Mouse (Mus musculus) intestine, embryonic 16.5 days (tissue): ENCODE measurements around the gene Pink1. TPM values are rescaled to one million over a fixed set of nuclear protein-coding genes. Genes with fewer than 3 reads are reported as not detected.

Experiments
- ATAC-seq: fragments of 200-750 bp; cut with Nextera tagmentation; 2 replicates; pipeline ENCODE4 v1.8.0; 2017; ENCODE audit warnings: moderate TSS enrichment, moderate library complexity
- H3K27ac ChIP-seq: fragments of 300-500 bp; sonication (generic); 2 replicates; pipeline ENCODE4 v1.5.1; 2014; ENCODE audit warnings: mild to moderate bottlenecking, low read length
- H3K27me3 ChIP-seq: fragments of 300-500 bp; sonication (generic); replicated peaks from 2 replicates; pipeline ENCODE4 v1.6.1; 2014; ENCODE audit warnings: low read length, control low read depth, mixed read lengths; ENCODE audit not compliant: control insufficient read depth, insufficient read depth
- H3K36me3 ChIP-seq: fragments of 300-500 bp; sonication (generic); 2 replicates; pipeline ENCODE4 v1.6.1; 2014; ENCODE audit warnings: low read length, control low read depth; ENCODE audit not compliant: control insufficient read depth, insufficient read depth
- H3K4me1 ChIP-seq: fragments of 300-500 bp; sonication (generic); 2 replicates; pipeline ENCODE4 v1.6.1; 2014; ENCODE audit warnings: low read length, control low read depth, mixed read lengths; ENCODE audit not compliant: control insufficient read depth, insufficient read depth
- H3K4me2 ChIP-seq: fragments of 300-500 bp; sonication (generic); 2 replicates; pipeline ENCODE4 v1.6.1; 2014; ENCODE audit warnings: low read depth, low read length, control low read depth
- H3K4me3 ChIP-seq: fragments of 300-500 bp; sonication (generic); 2 replicates; pipeline ENCODE4 v1.5.1; 2014; ENCODE audit warnings: mild to moderate bottlenecking, low read length
- H3K9ac ChIP-seq: fragments of 300-500 bp; sonication (generic); 2 replicates; pipeline ENCODE4 v1.6.1; 2014; ENCODE audit warnings: low read depth, low read length
- H3K9me3 ChIP-seq: fragments of 300-500 bp; sonication (generic); 2 replicates; pipeline ENCODE4 v1.6.1; 2016; ENCODE audit warnings: low read length, control low read depth; ENCODE audit not compliant: control insufficient read depth
- WGBS: fragments of 180-500 bp; shearing (Covaris S2); extraction: QIAGEN DNeasy Blood & Tissue Kit; methylation state at CpG from one replicate; pipeline ENCODE4 v1.1.7; 2014; 5-methylcytosine and 5-hydroxymethylcytosine counted together
- polyA plus RNA-seq: library from polyadenylated mRNA; unstranded; fragments of >200 nt; fragmentation: Nextera tagmentation; extraction: Ambion mirVana; gene quantifications from 2 replicates; pipeline ENCODE4 v1.2.1, GENCODE M21; 2015

Pink1 gene
- polyA plus RNA-seq, 1 experiment from 2014 or later, result 30.7 TPM

- H3K36me3 ChIP-seq, result peaks cover 31% of the 10 kb centered on the region
- peaks cover 6% of the 10 kb centered on the region for H3K4me1 ChIP-seq
- H3K27me3 ChIP-seq, result no peaks in the 10 kb centered on the region
- no peaks in the 10 kb centered on the region for H3K9me3 ChIP-seq
- ATAC-seq, result no peak
- H3K9ac ChIP-seq, result no peak overlapping the region
- H3K4me3 ChIP-seq, result no peak overlapping the region
- no peak overlapping the region for H3K27ac ChIP-seq
- H3K4me2 ChIP-seq, result no peak overlapping the region
- 90% methylated on average over 19 of the region's 19 CpGs for WGBS
Measured at GRCm38 (mm10) chr4:138310311-138310910, 15.7 kb downstream of the Pink1 start.

DNA sequence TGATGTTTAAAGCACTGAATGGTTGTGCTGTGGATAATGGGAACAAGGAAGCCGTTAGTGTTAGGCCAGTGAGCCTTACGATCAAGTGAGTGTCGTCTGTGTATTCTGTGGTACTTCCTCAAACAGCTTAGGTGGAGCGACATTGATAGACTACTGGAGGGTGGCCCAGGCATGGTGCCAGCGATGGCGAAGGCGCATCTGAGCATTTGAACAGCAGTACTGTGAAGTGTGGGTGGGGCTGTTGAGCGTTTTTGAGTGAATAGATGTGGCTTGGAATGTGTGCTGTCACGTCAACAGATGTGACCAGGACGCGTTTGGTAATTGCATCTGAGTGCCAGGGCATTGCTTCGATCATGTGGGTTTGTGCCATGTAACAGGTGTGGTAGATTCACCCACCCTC lies 18.4 kb downstream of the Pink1 start:
- Histone ChIP-seq H3K36me3 (peaks cover 26% of the 10 kb centered on the region), H3K4me2 (no peak overlapping the region), H3K27me3 (no peaks in the 10 kb centered on the region), H3K9ac (no peak overlapping the region), H3K4me1 (peaks cover 18% of the 10 kb centered on the region), H3K9me3 (no peaks in the 10 kb centered on the region), H3K4me3 (no peak overlapping the region), H3K27ac (no peak overlapping the region)
- 85% methylated on average over 12 of the region's 12 CpGs for WGBS
- no peak for ATAC-seq

GRCm38 (mm10) chr4:138307025-138307424 lies 19.1 kb downstream of the Pink1 start:
- H3K4me3 ChIP-seq, result no peak overlapping the region
- WGBS, result 90% methylated on average over 3 of the region's 3 CpGs
- H3K36me3 ChIP-seq, result peaks cover 25% of the 10 kb centered on the region
- no peak for ATAC-seq
- peaks cover 18% of the 10 kb centered on the region for H3K4me1 ChIP-seq
- no peaks in the 10 kb centered on the region for H3K27me3 ChIP-seq
- no peak overlapping the region for H3K4me2 ChIP-seq
- no peak overlapping the region for H3K9ac ChIP-seq
- no peak overlapping the region for H3K27ac ChIP-seq
- no peaks in the 10 kb centered on the region for H3K9me3 ChIP-seq

- peak within 1 kb of the TSS; percentile 97 for H3K9ac ChIP-seq
- ATAC-seq, result peak; percentile 99
- H3K27me3 ChIP-seq, result no peaks in the 10 kb centered on the region
- H3K36me3 ChIP-seq, result peaks cover 9% of the 10 kb centered on the region; the same call in 1 of the 2 replicates
- peak within 1 kb of the TSS; percentile 78 for H3K27ac ChIP-seq
- no peaks in the 10 kb centered on the region for H3K9me3 ChIP-seq
- WGBS, result under 1% methylated on average over 64 of the region's 64 CpGs
- peaks cover 18% of the 10 kb centered on the region for H3K4me1 ChIP-seq
- peak within 1 kb of the TSS; percentile 100 for H3K4me3 ChIP-seq
- H3K4me2 ChIP-seq, result peak within 1 kb of the TSS; percentile 83
Measured at GRCm38 (mm10) chr4:138304340-138305104, 21.6 kb downstream of the Pink1 start, which contains the start of gene Ddost. Gene Ddost (plus strand): TSS chr4:138304730.

- peaks cover 18% of the 10 kb centered on the region for H3K4me1 ChIP-seq
- 12% methylated on average over 18 of the region's 18 CpGs for WGBS
- H3K27ac ChIP-seq, result peak overlapping the region; percentile 61; the same call in 1 of the 2 replicates
Measured at GRCm38 (mm10) chr4:138303742-138304141, 22.4 kb downstream of the Pink1 start.

GRCm38 (mm10) chr4:138303011-138303410 lies 23.1 kb downstream of the Pink1 start:
- ATAC-seq, result no peak
- H3K4me2 ChIP-seq, result no peak overlapping the region
- no peaks in the 10 kb centered on the region for H3K27me3 ChIP-seq

More at GRCm38 (mm10) chr4:138303742-138304141, 22.4 kb downstream of the Pink1 start:
- no peak for ATAC-seq
- no peaks in the 10 kb centered on the region for H3K27me3 ChIP-seq
- H3K9ac ChIP-seq, result peak overlapping the region; percentile 74
- peak overlapping the region; percentile 83 for H3K4me2 ChIP-seq
- H3K4me3 ChIP-seq, result peak overlapping the region; percentile 62
- no peaks in the 10 kb centered on the region for H3K9me3 ChIP-seq
- H3K36me3 ChIP-seq, result peaks cover 7% of the 10 kb centered on the region; the same call in 1 of the 2 replicates

GRCm38 (mm10) chr4:138301271-138301780 lies 24.8 kb downstream of the Pink1 start:
- WGBS, result 84% methylated on average over 10 of the region's 10 CpGs
- Histone ChIP-seq H3K27me3 (no peaks in the 10 kb centered on the region), H3K4me2 (no peak overlapping the region), H3K9ac (no peak overlapping the region), H3K4me1 (peaks cover 18% of the 10 kb centered on the region), H3K27ac (no peak overlapping the region), H3K4me3 (no peak overlapping the region), H3K9me3 (no peaks in the 10 kb centered on the region), H3K36me3 (no peaks in the 10 kb centered on the region)
- ATAC-seq, result no peak

More at GRCm38 (mm10) chr4:138303011-138303410, 23.1 kb downstream of the Pink1 start:
- H3K36me3 ChIP-seq, result peaks cover 7% of the 10 kb centered on the region; the same call in 1 of the 2 replicates
- 83% methylated on average over 3 of the region's 3 CpGs for WGBS
- H3K27ac ChIP-seq, result no peak overlapping the region
- no peak overlapping the region for H3K4me3 ChIP-seq
- no peaks in the 10 kb centered on the region for H3K9me3 ChIP-seq
- H3K9ac ChIP-seq, result no peak overlapping the region
- H3K4me1 ChIP-seq, result peaks cover 18% of the 10 kb centered on the region

GRCm38 (mm10) chr4:138293949-138294550 lies 32.1 kb downstream of the Pink1 start:
- 77% methylated on average over 10 of the region's 14 CpGs for WGBS
- H3K27me3 ChIP-seq, result no peaks in the 10 kb centered on the region
- H3K4me2 ChIP-seq, result no peak overlapping the region
- no peak overlapping the region for H3K9ac ChIP-seq
- ATAC-seq, result no peak
- H3K4me3 ChIP-seq, result no peak overlapping the region
- H3K27ac ChIP-seq, result no peak overlapping the region
- peaks cover 7% of the 10 kb centered on the region; the same call in 1 of the 2 replicates for H3K4me1 ChIP-seq
- H3K36me3 ChIP-seq, result no peaks in the 10 kb centered on the region
- H3K9me3 ChIP-seq, result peaks cover 5% of the 10 kb centered on the region; the same call in 1 of the 2 replicates
